Mouse (Mus musculus) limb, embryonic 14.5 days (tissue): ENCODE data around the gene Cflar. TPM values are rescaled to one million over a fixed set of nuclear protein-coding genes. Genes with fewer than 3 reads are reported as not detected.
A peak's percentile ranks its signal among the peaks of the same experiment; 100 is the strongest.

Experiments used
- ATAC-seq: fragments of 200-750 bp; cut with Nextera tagmentation; 2 replicates; pipeline ENCODE4 v1.8.0; 2017; ENCODE audit warnings: low read depth, moderate number of reproducible peaks, moderate TSS enrichment; ENCODE audit not compliant: low FRiP score
- DNase-seq: peaks from one replicate; pipeline ENCODE4 v3.0.0-alpha.2; 2015; ENCODE audit warnings: low spot score
- H3K27ac ChIP-seq: fragments of 300-500 bp; sonication (generic); replicated peaks from 2 replicates; pipeline ENCODE4 v1.5.1; 2014; ENCODE audit warnings: low read depth, mild to moderate bottlenecking, low read length, moderate library complexity, mixed read lengths
- H3K27me3 ChIP-seq: fragments of 300-500 bp; sonication (generic); 2 replicates; pipeline ENCODE4 v1.6.1; 2014; ENCODE audit warnings: low read length, mixed read lengths; ENCODE audit not compliant: control insufficient read depth, insufficient read depth
- H3K36me3 ChIP-seq: fragments of 300-500 bp; sonication (generic); 2 replicates; pipeline ENCODE4 v1.6.1; 2014; ENCODE audit warnings: mild to moderate bottlenecking, low read length, moderate library complexity, mixed read lengths; ENCODE audit not compliant: control insufficient read depth, insufficient read depth
- H3K4me1 ChIP-seq: fragments of 300-500 bp; sonication (generic); 2 replicates; pipeline ENCODE4 v1.6.1; 2014; ENCODE audit warnings: antibody characterized with exemption, low read length, mixed read lengths; ENCODE audit not compliant: control insufficient read depth, insufficient read depth
- H3K4me2 ChIP-seq: fragments of 300-500 bp; sonication (generic); replicated peaks from 2 replicates; pipeline ENCODE4 v1.6.1; 2014; ENCODE audit warnings: low read depth, mild to moderate bottlenecking, low read length, moderate library complexity; ENCODE audit not compliant: severe bottlenecking
- H3K4me3 ChIP-seq: fragments of 300-500 bp; sonication (generic); replicated peaks from 2 replicates; pipeline ENCODE4 v1.5.1; 2014; ENCODE audit warnings: low read length
- H3K9ac ChIP-seq: fragments of 300-500 bp; sonication (generic); 2 replicates; pipeline ENCODE4 v1.6.1; 2014; ENCODE audit warnings: mild to moderate bottlenecking, low read depth, low read length, moderate library complexity; ENCODE audit not compliant: severe bottlenecking
- H3K9me3 ChIP-seq: fragments of 300-500 bp; sonication (generic); 2 replicates; pipeline ENCODE4 v1.6.1; 2016; ENCODE audit warnings: low read length; ENCODE audit not compliant: control insufficient read depth
- POLR2A ChIP-seq: fragments of 200-500 bp; IDR thresholded peaks from 2 replicates; pipeline ENCODE4 v1.8.0; 2012; ENCODE audit warnings: inconsistent platforms, mild to moderate bottlenecking, moderate library complexity, borderline replicate concordance; ENCODE audit not compliant: insufficient read depth, insufficient read length; ENCODE audit errors: extremely low read depth
- WGBS: fragments of 180-500 bp; shearing (Covaris S2); extraction: QIAGEN DNeasy Blood & Tissue Kit; methylation state at CpG from one replicate; pipeline ENCODE4 v1.1.7; 2014; 5-methylcytosine and 5-hydroxymethylcytosine counted together
- polyA plus RNA-seq, 2 experiments: library from polyadenylated mRNA; depleted of rRNA in 1 of 2; stranded (reverse) in 1 of 2; unstranded in 1 of 2; fragments of >200 nt; fragmentation: Nextera tagmentation in 1 of 2; extraction: Ambion mirVana in 1 of 2; gene quantifications; 2 replicates each; pipeline versions ENCODE4 v1.2.1 to v1.2.3; 2012 to 2014

The Cflar gene
- polyA plus RNA-seq, 2 experiments: 28.9 to 37.2 TPM

- no peak overlapping the region for H3K27ac ChIP-seq
- no peak overlapping the region for H3K9ac ChIP-seq
- peaks cover 36% of the 10 kb centered on the region for H3K36me3 ChIP-seq
- H3K9me3 ChIP-seq: no peaks in the 10 kb centered on the region
- H3K27me3 ChIP-seq: no peaks in the 10 kb centered on the region
- no peak for TF ChIP-seq POLR2A
- peaks cover 23% of the 10 kb centered on the region for H3K4me1 ChIP-seq
- no peak overlapping the region for H3K4me2 ChIP-seq
- ATAC-seq (no peak), DNase-seq (no peak)
- 80% methylated on average over 8 of the region's 8 CpGs for WGBS
- H3K4me3 ChIP-seq: no peak overlapping the region
These were observed 8.8 kb downstream of the Cflar start for GRCm38 (mm10) chr1:58720090-58720489.

- no peak for TF ChIP-seq POLR2A
- no peaks in the 10 kb centered on the region for H3K27me3 ChIP-seq
These were observed 9.7 kb downstream of the Cflar start for GRCm38 (mm10) chr1:58720988-58721387.

GRCm38 (mm10) chr1:58722115-58722938 lies 11.0 kb downstream of the Cflar start:
- H3K4me1 ChIP-seq: peaks cover 13% of the 10 kb centered on the region
- H3K4me2 ChIP-seq: no peak overlapping the region
- no peaks in the 10 kb centered on the region for H3K9me3 ChIP-seq
- no peak for TF ChIP-seq POLR2A
- DNase-seq: no peak
- peaks cover 26% of the 10 kb centered on the region for H3K36me3 ChIP-seq
- no peak overlapping the region for H3K4me3 ChIP-seq
- no peaks in the 10 kb centered on the region for H3K27me3 ChIP-seq
- no peak for ATAC-seq
- no peak overlapping the region for H3K9ac ChIP-seq
- WGBS: 88% methylated on average over 11 of the region's 11 CpGs
- no peak overlapping the region for H3K27ac ChIP-seq

More at GRCm38 (mm10) chr1:58720988-58721387, 9.7 kb downstream of the Cflar start:
- peaks cover 14% of the 10 kb centered on the region for H3K4me1 ChIP-seq
- H3K4me2 ChIP-seq: no peak overlapping the region
- H3K9me3 ChIP-seq: no peaks in the 10 kb centered on the region
- H3K36me3 ChIP-seq: peaks cover 27% of the 10 kb centered on the region
- no peak overlapping the region for H3K4me3 ChIP-seq
- ATAC-seq: no peak
- H3K27ac ChIP-seq: no peak overlapping the region
- 69% methylated on average over 4 of the region's 4 CpGs for WGBS
- H3K9ac ChIP-seq: no peak overlapping the region
- no peak for DNase-seq

DNA sequence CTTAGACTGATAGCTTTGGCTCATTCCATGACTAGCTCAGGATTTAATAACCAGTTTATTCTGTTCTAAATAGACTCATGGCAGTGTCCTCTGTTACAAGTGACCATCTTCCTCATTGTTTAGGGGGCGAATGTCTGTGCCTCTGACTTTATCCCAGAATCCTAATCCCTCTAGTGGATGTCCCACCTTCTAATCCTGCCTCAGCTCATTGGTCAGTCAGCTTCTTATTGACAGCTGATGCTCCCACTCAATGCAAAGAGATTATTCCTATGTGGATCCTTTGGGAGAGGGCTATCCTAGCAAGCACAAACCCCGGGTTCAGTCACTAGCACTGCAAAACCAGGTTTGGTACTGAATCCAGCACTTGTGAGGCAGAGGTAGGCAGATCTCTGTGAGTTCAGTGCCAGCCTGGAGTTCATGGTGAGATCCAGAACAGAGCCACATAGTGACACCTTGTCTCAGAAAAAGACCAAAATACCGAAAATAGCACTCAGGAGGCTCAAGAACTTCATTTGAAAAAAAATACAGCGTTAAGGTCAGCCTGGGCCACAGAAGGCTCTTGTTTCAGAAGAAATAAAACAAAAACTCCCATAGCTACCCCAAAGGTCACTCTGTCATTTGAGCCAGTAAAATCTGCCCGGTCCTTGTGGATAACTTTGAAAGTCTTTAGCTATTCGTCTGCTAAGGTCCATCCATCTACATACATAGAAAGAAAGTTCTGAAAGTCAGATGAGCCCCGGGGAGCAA lies 11.9 kb downstream of the Cflar start:
- no peak for ATAC-seq

DNA sequence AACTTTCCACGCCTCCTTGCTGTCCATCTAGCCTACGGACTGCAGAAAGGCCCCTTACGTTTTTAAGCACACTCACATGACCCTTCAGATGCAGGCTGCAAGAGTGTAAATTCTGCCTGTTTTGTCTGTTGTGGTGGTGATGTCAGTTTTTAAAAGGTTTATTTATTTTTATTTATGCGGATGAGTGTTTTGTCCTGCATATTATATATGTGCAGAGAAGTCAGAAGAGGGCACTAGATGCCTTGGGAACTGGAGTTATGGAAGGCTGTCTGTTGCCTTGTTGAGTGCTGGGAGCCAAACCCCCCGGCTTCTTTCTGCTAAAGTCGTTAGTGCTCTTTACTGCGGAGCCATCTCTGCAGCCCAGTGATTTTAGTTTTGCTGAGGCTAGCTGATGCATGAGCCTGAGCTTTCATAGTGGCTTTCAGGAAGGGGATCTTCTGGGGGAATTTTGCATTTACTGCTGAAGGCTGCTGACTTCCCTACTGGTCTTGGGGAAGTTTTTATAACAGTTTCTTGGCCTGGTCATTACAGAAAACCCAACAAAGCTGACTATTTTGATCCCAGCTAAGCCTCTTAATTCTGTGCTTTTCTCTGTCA lies 12.6 kb downstream of the Cflar start:
- DNase-seq (no peak), ATAC-seq (peak; percentile 57; the same call in 1 of the 2 replicates)
- 50% methylated on average over 7 of the region's 7 CpGs for WGBS
- Histone ChIP-seq H3K27ac (peak overlapping the region; percentile 35; the same call in 1 of the 2 replicates), H3K9ac (no peak overlapping the region), H3K4me1 (peaks cover 13% of the 10 kb centered on the region), H3K27me3 (no peaks in the 10 kb centered on the region), H3K4me2 (peak overlapping the region; percentile 11; the same call in 1 of the 2 replicates), H3K9me3 (no peaks in the 10 kb centered on the region), H3K36me3 (peaks cover 34% of the 10 kb centered on the region), H3K4me3 (no peak overlapping the region)
- TF ChIP-seq POLR2A: no peak

More for the DNA sequence above, 11.9 kb downstream of the Cflar start:
- no peak overlapping the region for H3K4me3 ChIP-seq
- H3K9me3 ChIP-seq: no peaks in the 10 kb centered on the region
- H3K9ac ChIP-seq: no peak overlapping the region
- WGBS: 67% methylated on average over 7 of the region's 7 CpGs
- no peak overlapping the region for H3K4me2 ChIP-seq
- peaks cover 13% of the 10 kb centered on the region for H3K4me1 ChIP-seq
- H3K27ac ChIP-seq: peak overlapping the region; percentile 35; the same call in 1 of the 2 replicates
- no peak for TF ChIP-seq POLR2A
- no peaks in the 10 kb centered on the region for H3K27me3 ChIP-seq
- H3K36me3 ChIP-seq: peaks cover 33% of the 10 kb centered on the region
- no peak for DNase-seq
